Mouse (Mus musculus) granulocyte monocyte progenitor cell, adult 5-6 weeks (primary cell): ENCODE measurements around the gene Mroh9. TPM values are rescaled to one million over a fixed set of nuclear protein-coding genes. Genes with fewer than 3 reads are reported as not detected.

Experiments
- ATAC-seq: replicated peaks from 2 replicates; pipeline ENCODE4 v1.8.0; 2016; ENCODE audit warnings: mild to moderate bottlenecking, moderate TSS enrichment, inconsistent platforms; ENCODE audit not compliant: poor library complexity, severe bottlenecking
- total RNA-seq, 2 experiments: library from RNA; stranded (forward) in 1 of 2; stranded (reverse) in 1 of 2; fragments of 200-712, 200-1000 nt in 1 of 2; fragments of >200 nt in 1 of 2; fragmentation: Nextera tagmentation in 1 of 2; gene quantifications; 2 replicates each; pipeline ENCODE4 v1.2.3; 2014 to 2017

Mroh9 gene
- total RNA-seq, 2 experiments from 2014 or later = not detected

- no peak for ATAC-seq
Observed at GRCm38 (mm10) chr1:162986121-162986748, 99.2 kb downstream of the Mroh9 start.

- no peak for ATAC-seq
Observed at GRCm38 (mm10) chr1:162984428-162984827, 101.0 kb downstream of the Mroh9 start, which contains the start of gene Fmo3. Gene Fmo3 (minus strand): TSS chr1:162984528.

Other genes with a start within 250 kb of the Mroh9 start
- not detected in 2 replicates for gene Fmo1, start 219.1 kb downstream of the Mroh9 start, total RNA-seq (2014; fragmentation: Nextera tagmentation)
- gene Fmo1, start 219.1 kb downstream of the Mroh9 start, total RNA-seq (2017) = 0.10 TPM in 1 of 2 replicates, not detected in the other
- not detected in 2 replicates for gene Fmo2, start 186.9 kb downstream of the Mroh9 start, total RNA-seq (2014; fragmentation: Nextera tagmentation)
- not detected in 2 replicates for gene Fmo2, start 186.9 kb downstream of the Mroh9 start, total RNA-seq (2017)
- gene Fmo6, start 148.2 kb downstream of the Mroh9 start, total RNA-seq (2014; fragmentation: Nextera tagmentation) = not detected in 2 replicates
- gene Fmo6, start 148.2 kb downstream of the Mroh9 start, total RNA-seq (2017) = not detected in 2 replicates
- gene Fmo3, start 101.1 kb downstream of the Mroh9 start, total RNA-seq (2014; fragmentation: Nextera tagmentation) = not detected in 2 replicates
- not detected in 2 replicates for gene Fmo3, start 101.1 kb downstream of the Mroh9 start, total RNA-seq (2017)
- not detected in 2 replicates for gene Prrx1, start 228.0 kb upstream of the Mroh9 start, total RNA-seq (2014; fragmentation: Nextera tagmentation)
- not detected in 2 replicates for gene Prrx1, start 228.0 kb upstream of the Mroh9 start, total RNA-seq (2017)